ENCODE assay signal across 8 mouse cellular contexts in genomic region chr13:30336913-30337312, GRCm38 (mm10). TPM values are rescaled to one million over a fixed set of nuclear protein-coding genes. Genes with fewer than 3 reads are reported as not detected.
A peak's percentile ranks its signal among the peaks of the same experiment; 100 is the strongest.
DNase-seq lines count a peak whose midpoint lies in the region; ATAC-seq and TF ChIP-seq lines count a peak whose summit lies in the region.

No protein-coding gene starts in this region.

- peak overlapping the region; percentile 50 for H3K9ac ChIP-seq in lung, embryonic 14.5 days
- H3K9ac ChIP-seq in heart, embryonic 13.5 days = peak overlapping the region; percentile 84
- peak overlapping the region; percentile 61; the same call in 1 of the 2 replicates for H3K9ac ChIP-seq in neural tube, embryonic 15.5 days (replicated peaks)

- H3K36me3 ChIP-seq in lung, embryonic 14.5 days (ENCODE audit: insufficient read depth) = no peaks in the 10 kb centered on the region
- H3K36me3 ChIP-seq in heart, embryonic 13.5 days = no peaks in the 10 kb centered on the region
- H3K36me3 ChIP-seq in neural tube, embryonic 15.5 days = no peaks in the 10 kb centered on the region

- H3K27ac ChIP-seq in lung, embryonic 14.5 days (ENCODE audit: low read depth) = no peak overlapping the region
- H3K27ac ChIP-seq in heart, embryonic 13.5 days (replicated peaks) = peak overlapping the region; percentile 51
- H3K27ac ChIP-seq in neural tube, embryonic 15.5 days (replicated peaks) = no peak overlapping the region

- no peak for TF ChIP-seq CTCF in lung, embryonic 14.5 days (IDR thresholded peaks at IDR 0.05; ENCODE audit: low read depth)

- peak overlapping the region; percentile 95 for H3K4me2 ChIP-seq in lung, embryonic 14.5 days
- H3K4me2 ChIP-seq in heart, embryonic 13.5 days = peak overlapping the region; percentile 84
- H3K4me2 ChIP-seq in neural tube, embryonic 15.5 days = peak overlapping the region; percentile 99

- no peaks in the 10 kb centered on the region for H3K9me3 ChIP-seq in lung, embryonic 14.5 days (ENCODE audit: low read depth, low read length)
- no peaks in the 10 kb centered on the region for H3K9me3 ChIP-seq in heart, embryonic 13.5 days
- no peaks in the 10 kb centered on the region for H3K9me3 ChIP-seq in neural tube, embryonic 15.5 days (replicated peaks)

- no peak for ATAC-seq in lung, embryonic 14.5 days (ENCODE audit: insufficient read depth)
- ATAC-seq in heart, embryonic 13.5 days (ENCODE audit: extremely low read depth, insufficient number of reproducible peaks, low FRiP score, low TSS enrichment) = no peak
- peak; percentile 42; the same call in 1 of the 2 replicates for ATAC-seq in neural tube, embryonic 15.5 days (ENCODE audit: low FRiP score)
- no peak for ATAC-seq in megakaryocyte, adult 5-6 weeks (ENCODE audit: poor library complexity, severe bottlenecking)

- no peaks in the 10 kb centered on the region for H3K4me1 ChIP-seq in lung, embryonic 14.5 days (ENCODE audit: insufficient read depth)
- peaks cover 11% of the 10 kb centered on the region; the same call in 1 of the 2 replicates for H3K4me1 ChIP-seq in heart, embryonic 13.5 days
- H3K4me1 ChIP-seq in neural tube, embryonic 15.5 days = peaks cover 14% of the 10 kb centered on the region

- H3K4me3 ChIP-seq in lung, embryonic 14.5 days (ENCODE audit: low read depth, low read length) = peak overlapping the region; percentile 51
- peak overlapping the region; percentile 63 for H3K4me3 ChIP-seq in heart, embryonic 13.5 days
- peak overlapping the region; percentile 52 for H3K4me3 ChIP-seq in neural tube, embryonic 15.5 days (replicated peaks)

- WGBS in lung, embryonic 14.5 days = 21% methylated on average over 9 of the region's 9 CpGs
- 22% methylated on average over 9 of the region's 9 CpGs for WGBS in heart, embryonic 13.5 days
- WGBS in neural tube, embryonic 15.5 days = 31% methylated on average over 9 of the region's 9 CpGs

- no peak for DNase-seq in lung, embryonic 14.5 days
- no peak for DNase-seq in lung, postnatal 36 days
- peak; percentile 15 for DNase-seq in kidney, postnatal 10 days
- no peak for DNase-seq in thymus, postnatal 14 days
- DNase-seq in testis, postnatal 10 days (ENCODE audit: low spot score) = no peak

- H3K27me3 ChIP-seq in lung, embryonic 14.5 days (ENCODE audit: insufficient read depth, low read length) = no peaks in the 10 kb centered on the region
- no peaks in the 10 kb centered on the region for H3K27me3 ChIP-seq in heart, embryonic 13.5 days (replicated peaks)
- peaks cover 6% of the 10 kb centered on the region; the same call in 1 of the 2 replicates for H3K27me3 ChIP-seq in neural tube, embryonic 15.5 days (replicated peaks)

RNA-seq across cellular contexts. Expression of gene Agtr1a, which starts 0.7 kb away (rescaled TPM):
- polyA plus RNA-seq in lung, embryonic 14.5 days (2014; fragmentation: Nextera tagmentation; extraction: Ambion mirVana) = 2.0 and 3.9 TPM in 2 replicates
- polyA plus RNA-seq in heart, embryonic 13.5 days (2015; fragmentation: Nextera tagmentation; extraction: Ambion mirVana) = 9.2 TPM in 2 replicates
- polyA plus RNA-seq in neural tube, embryonic 15.5 days (2015; fragmentation: Nextera tagmentation; extraction: Ambion mirVana) = 1.8 and 2.2 TPM in 2 replicates
- total RNA-seq in megakaryocyte, adult 5-6 weeks (2015) = 0.40 and 1.4 TPM in 2 replicates
- total RNA-seq in megakaryocyte, adult 5-6 weeks (2017) = 0.49 TPM in 1 of 2 replicates, not detected in the other
